ENCODE assay signal across 8 mouse cellular contexts in the genomic region with DNA sequence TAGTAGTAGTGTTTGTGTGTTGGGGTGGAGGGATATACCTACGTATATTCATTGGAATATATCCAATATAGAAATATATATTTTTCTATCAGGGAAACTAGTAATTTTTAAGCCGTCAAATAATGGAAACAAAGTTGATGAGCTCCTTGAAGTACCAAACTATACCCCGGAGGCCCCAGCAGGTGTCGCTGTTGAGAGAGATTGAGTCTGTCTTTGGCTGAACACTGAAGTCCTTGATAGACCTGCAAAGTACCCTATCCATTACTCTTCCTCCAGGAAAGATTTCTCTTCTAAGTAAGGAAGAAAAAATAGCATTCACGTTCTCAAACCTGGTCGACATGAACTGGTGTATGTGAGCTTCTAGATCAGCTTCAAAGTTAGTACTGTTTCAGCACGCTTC. TPM values are rescaled to one million over a fixed set of nuclear protein-coding genes. Genes with fewer than 3 reads are reported as not detected.
DNase-seq lines count a peak whose midpoint lies in the region; ATAC-seq and TF ChIP-seq lines count a peak whose summit lies in the region.

No protein-coding gene starts in this region.

- peak; percentile 60; the same call in 1 of the 2 replicates for ATAC-seq in forebrain, embryonic 14.5 days
- ATAC-seq in liver, embryonic 14.5 days (ENCODE audit: insufficient read depth) = no peak

- H3K9me3 ChIP-seq in forebrain, embryonic 14.5 days (replicated peaks; ENCODE audit: control insufficient read depth, low read length) = no peaks in the 10 kb centered on the region
- H3K9me3 ChIP-seq in liver, embryonic 14.5 days (ENCODE audit: control insufficient read depth, low read length) = no peaks in the 10 kb centered on the region

- no peak overlapping the region for H3K4me3 ChIP-seq in forebrain, embryonic 14.5 days (ENCODE audit: low read depth, low read length)
- H3K4me3 ChIP-seq in liver, embryonic 14.5 days (ENCODE audit: insufficient read depth in 1 of 2, low read depth in 2 of 2, low read length in 2 of 2) = no peak overlapping the region

- WGBS in forebrain, embryonic 14.5 days = 23% methylated on average over 7 of the region's 7 CpGs
- WGBS in liver, embryonic 14.5 days (ENCODE audit: insufficient replicate concordance) = 18% methylated on average over 7 of the region's 7 CpGs

- H3K36me3 ChIP-seq in forebrain, embryonic 14.5 days (ENCODE audit: control insufficient read depth, insufficient read depth, low read length) = no peaks in the 10 kb centered on the region
- no peaks in the 10 kb centered on the region for H3K36me3 ChIP-seq in liver, embryonic 14.5 days (replicated peaks; ENCODE audit: control insufficient read depth, insufficient read depth, low read depth)

- no peaks in the 10 kb centered on the region for H3K4me1 ChIP-seq in forebrain, embryonic 14.5 days (ENCODE audit: control insufficient read depth, insufficient read depth, low read length)
- H3K4me1 ChIP-seq in liver, embryonic 14.5 days (replicated peaks; ENCODE audit: control insufficient read depth in 2 of 2, insufficient read depth in 2 of 2, low read length in 1 of 2) = 0 out of 4 replicates have a peak, but pooled peaks cover 0 to 3% of the 10 kb centered on the region in 2 experiments

- H3K27me3 ChIP-seq in forebrain, embryonic 14.5 days (replicated peaks; ENCODE audit: control insufficient read depth, insufficient read depth, low read length) = no peaks in the 10 kb centered on the region
- H3K27me3 ChIP-seq in liver, embryonic 14.5 days (ENCODE audit: control insufficient read depth, insufficient read depth, low read length) = no peaks in the 10 kb centered on the region

- no peak overlapping the region for H3K9ac ChIP-seq in forebrain, embryonic 14.5 days (ENCODE audit: low read length)
- H3K9ac ChIP-seq in liver, embryonic 14.5 days (replicated peaks) = no peak overlapping the region

- H3K27ac ChIP-seq in forebrain, embryonic 14.5 days (ENCODE audit: low read depth, low read length) = no peak overlapping the region
- no peak overlapping the region for H3K27ac ChIP-seq in liver, embryonic 14.5 days

- peak; percentile 66 for TF ChIP-seq CTCF in liver, embryonic 14.5 days (IDR thresholded peaks at IDR 0.05; ENCODE audit: low read depth)

- peak; percentile 42 to 61 for DNase-seq in urinary bladder, adult 18-20 months (ENCODE audit: low spot score in 2 of 2)
- no peak for DNase-seq in urinary bladder, postnatal 10 days (ENCODE audit: low spot score)
- DNase-seq in c-Kit-negative CD71-positive TER-119-positive erythroid progenitor cells, embryonic 14.5 days (ENCODE audit: low read depth, low spot score) = peak; percentile 21
- peak; percentile 87 for DNase-seq in forebrain, embryonic 14.5 days (ENCODE audit: low spot score)
- DNase-seq in kidney, adult 8-10 months = peak; percentile 36 to 73
- peak; percentile 18 to 35 (median 20) for DNase-seq in liver, embryonic 14.5 days (ENCODE audit: low read depth in 3 of 3, low spot score in 3 of 3)
- peak; percentile 55 for DNase-seq in retina, postnatal 7 days (ENCODE audit: low read depth, low spot score)
- DNase-seq in urinary bladder, postnatal 25 days (ENCODE audit: low spot score) = peak; percentile 75

- no peak for TF ChIP-seq EP300 in liver, embryonic 14.5 days (IDR thresholded peaks at IDR 0.05; ENCODE audit: low read depth)

- H3K4me2 ChIP-seq in forebrain, embryonic 14.5 days (ENCODE audit: low read length) = no peak overlapping the region
- H3K4me2 ChIP-seq in liver, embryonic 14.5 days (ENCODE audit: low read depth) = no peak overlapping the region

RNA-seq across cellular contexts. Expression of gene Cog6, which starts 12.0 kb away (rescaled TPM):
- 73.1 and 86.2 TPM in 2 replicates for polyA plus RNA-seq in forebrain, embryonic 14.5 days (2014; fragmentation: Nextera tagmentation; extraction: Ambion mirVana)
- polyA plus RNA-seq in liver, embryonic 14.5 days (2012; rRNA removed) = 6.5 and 7.3 TPM in 2 replicates
- polyA plus RNA-seq in liver, embryonic 14.5 days (2014; fragmentation: Nextera tagmentation; extraction: Ambion mirVana) = 14.4 and 15.5 TPM in 2 replicates

RNA-seq across cellular contexts. Expression of gene Lhfp, which starts 12.3 kb away (rescaled TPM):
- polyA plus RNA-seq in forebrain, embryonic 14.5 days (2014; fragmentation: Nextera tagmentation; extraction: Ambion mirVana) = 37.4 and 40.5 TPM in 2 replicates
- polyA plus RNA-seq in liver, embryonic 14.5 days (2012; rRNA removed) = 1.9 and 2.6 TPM in 2 replicates
- polyA plus RNA-seq in liver, embryonic 14.5 days (2014; fragmentation: Nextera tagmentation; extraction: Ambion mirVana) = 2.6 and 2.7 TPM in 2 replicates

Comparison
In these comparisons a context has a peak if more than half of its experiments do, and no peak if none do; other contexts are left out.
1. RNA of gene Lhfp, which starts 12.3 kb away (polyA plus RNA-seq): 37.4 to 40.5 TPM in forebrain, embryonic 14.5 days; 1.9 to 2.7 TPM in liver, embryonic 14.5 days; every median in the first group is over 10 times any median in the second.